Mouse (Mus musculus) layer of hippocampus, adult 8-10 months (tissue): ENCODE data around the gene Gcdh. TPM values are rescaled to one million over a fixed set of nuclear protein-coding genes. Genes with fewer than 3 reads are reported as not detected.

Experiments
- DNase-seq, 2 experiments: peaks; one replicate each; pipeline ENCODE4 v3.0.0; 2022; ENCODE audit warnings: low spot score in 2 of 2
- total RNA-seq, 4 experiments: library from RNA; stranded (reverse); gene quantifications; 2 replicates each; pipeline ENCODE4 v1.2.4; 2022

Gcdh gene
- total RNA-seq, 4 experiments from 2014 or later: 38.7 to 46.2 (median 40.4) TPM

DNA sequence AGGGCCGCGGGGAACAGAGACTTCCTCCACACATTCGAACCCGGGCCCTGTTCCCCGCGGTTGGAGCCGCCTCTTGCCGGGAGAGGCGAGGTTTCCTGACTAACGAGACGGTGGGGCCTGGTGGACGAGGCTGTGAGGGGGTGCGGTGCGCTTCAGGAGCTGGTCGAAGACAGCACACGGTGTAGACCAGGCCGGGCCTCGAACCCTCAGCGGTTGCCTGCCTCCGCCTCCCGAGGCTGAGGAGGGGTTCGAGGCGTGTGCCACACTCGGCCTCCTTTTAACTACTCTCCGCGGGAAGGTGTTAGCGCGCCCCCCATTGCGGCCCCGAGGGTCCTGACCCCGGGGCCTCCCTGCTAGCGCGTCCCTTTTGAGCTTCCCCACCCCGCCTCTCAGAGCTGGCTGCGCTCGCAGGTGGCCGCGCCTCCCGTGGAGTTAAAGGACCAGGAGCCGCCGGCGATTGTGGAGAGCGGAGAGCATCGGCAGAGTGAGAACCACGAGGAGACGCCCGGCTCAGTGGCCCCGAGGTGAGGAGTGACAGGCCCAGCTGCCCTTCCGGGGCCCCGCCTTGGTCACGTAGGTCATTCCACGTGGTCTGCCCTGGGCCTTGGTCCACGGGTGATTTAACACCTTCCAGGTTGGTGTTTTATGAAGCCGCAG, 21.3 kb downstream of the Gcdh start:
- DNase-seq: no peak

DNA sequence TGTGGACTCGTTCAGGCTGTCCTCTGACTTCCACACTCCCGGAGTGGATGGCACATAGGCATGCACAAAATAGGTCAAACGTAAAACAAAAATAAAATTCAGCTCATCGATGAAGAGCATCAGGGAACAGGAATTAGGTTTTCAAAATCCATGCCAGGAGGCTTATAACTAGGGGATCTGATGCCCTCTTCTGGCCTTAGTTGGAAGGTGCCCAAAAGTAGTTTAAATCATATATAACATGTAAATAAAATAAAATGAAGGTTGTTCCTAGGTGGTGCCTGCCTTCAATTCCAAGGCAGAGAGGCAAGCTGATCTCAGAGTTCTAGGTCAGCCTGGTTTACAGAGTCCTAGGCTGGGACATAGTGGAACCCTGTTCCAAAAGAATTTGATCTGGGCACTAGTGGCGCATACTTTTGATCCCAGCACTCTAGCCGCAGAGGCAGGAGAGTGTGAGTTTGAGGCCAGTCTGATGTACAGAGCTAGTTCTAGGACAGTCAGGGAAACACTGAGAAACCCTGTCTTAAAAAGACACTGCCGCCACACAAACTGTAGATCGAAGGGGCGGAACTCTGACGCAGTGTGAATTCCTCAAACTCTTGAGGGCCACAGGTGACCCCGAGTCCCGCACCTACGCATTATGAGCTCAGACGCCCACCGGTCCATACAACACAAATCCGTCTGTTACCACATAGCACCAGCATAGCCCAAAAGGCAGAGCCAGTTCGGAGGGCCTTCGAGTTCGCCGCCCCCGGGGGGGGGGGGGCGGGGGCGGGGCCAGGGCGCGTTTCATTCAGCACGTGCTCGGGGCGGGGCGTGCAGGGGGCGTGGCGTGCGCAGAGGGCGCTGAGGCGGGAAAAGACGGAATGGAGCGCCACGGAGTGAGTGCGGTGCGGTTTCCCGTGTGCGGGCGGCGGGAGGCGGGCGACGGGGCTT, 22.1 kb downstream of the Gcdh start, which contains the start of gene Syce2:
Gene Syce2, plus strand, starts transcription at position 736 of the 933 bp plus-strand sequence.
- no peak for DNase-seq

DNA sequence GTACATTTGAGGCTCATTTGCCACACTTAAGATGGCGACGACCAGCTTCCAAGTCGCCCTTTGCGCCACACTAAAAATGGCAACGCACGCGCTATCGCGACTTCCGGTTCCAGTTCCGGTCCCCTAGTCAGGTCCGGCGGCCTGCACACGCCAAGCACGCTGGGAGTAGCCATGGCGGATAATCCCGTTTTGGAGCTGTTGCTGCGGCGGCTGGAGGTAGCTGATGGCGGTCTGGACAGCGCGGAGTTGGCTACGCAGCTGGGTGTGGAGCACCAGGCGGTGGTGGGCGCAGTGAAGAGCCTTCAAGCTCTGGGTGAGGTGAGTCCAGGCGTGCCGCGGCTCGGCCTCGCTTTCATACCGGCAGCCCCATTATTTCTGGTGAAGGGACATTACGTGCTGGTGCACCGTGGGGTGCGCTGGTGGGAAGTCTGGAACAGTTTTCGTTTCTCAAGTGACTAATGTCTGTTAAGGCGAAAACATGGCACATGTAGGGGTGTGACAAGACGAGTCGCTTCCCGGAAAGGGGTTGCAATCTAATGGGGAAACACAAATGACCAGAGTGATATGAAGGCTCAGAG, 36.8 kb downstream of the Gcdh start, which contains the start of gene Farsa:
Gene Farsa, plus strand, starts transcription at position 126 of the 578 bp plus-strand sequence.
- DNase-seq: peak; percentile 91 to 94

DNA sequence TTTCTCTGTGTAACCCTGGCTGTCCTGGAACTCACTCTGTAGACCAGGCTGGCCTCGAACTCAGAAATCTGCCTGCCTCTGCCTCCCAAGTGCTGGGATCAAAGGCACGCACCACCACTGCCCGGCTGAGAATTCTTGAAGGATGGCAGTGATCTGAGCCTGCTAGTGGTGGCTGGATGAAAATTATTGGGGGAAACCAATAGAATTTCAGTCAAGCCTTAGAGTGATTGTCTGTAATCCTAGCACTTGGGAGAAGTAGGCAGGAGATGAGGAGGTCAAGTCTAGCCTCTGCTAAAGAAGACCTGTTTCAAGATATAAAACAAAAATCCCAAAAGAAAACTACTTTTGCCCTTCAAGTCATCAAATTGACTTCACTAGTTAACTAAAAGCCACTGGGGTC, 37.3 kb downstream of the Gcdh start:
- no peak for DNase-seq

DNA sequence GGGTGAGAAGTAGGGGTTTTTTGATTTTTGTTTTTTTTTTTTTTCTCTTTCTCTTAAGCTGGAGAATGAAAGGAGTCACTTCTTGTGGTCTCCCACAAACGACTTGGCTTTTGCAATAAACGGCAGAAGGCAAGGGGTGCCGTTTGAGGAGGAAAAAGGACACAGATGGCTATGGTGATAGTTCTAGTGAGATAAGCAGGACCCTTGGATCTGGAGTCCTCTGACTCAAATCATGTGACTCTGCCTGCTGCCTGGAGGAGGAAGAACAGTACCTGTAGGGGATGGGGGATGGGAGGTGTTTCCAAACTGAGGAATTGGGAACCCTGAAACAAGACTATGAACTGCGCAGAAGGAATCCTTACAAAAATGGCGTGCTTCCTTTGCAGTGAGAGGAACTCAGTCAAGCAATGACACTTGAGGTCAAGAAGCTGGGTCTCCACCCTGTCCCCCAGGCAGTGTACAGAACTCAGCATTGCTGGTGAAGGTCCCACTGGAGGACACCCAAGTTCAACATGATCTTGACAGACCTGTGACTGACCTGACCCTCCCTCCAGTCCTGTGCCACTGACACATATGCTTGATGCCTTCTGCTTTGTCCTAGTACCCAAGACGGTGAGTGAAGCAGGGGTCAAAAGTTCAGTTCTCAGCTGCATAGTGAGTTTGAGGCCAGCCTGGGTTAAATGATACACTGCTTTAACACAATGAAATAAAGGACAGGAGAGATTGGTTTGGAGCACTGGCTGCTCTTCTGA, 45.9 kb downstream of the Gcdh start:
- DNase-seq: no peak

DNA sequence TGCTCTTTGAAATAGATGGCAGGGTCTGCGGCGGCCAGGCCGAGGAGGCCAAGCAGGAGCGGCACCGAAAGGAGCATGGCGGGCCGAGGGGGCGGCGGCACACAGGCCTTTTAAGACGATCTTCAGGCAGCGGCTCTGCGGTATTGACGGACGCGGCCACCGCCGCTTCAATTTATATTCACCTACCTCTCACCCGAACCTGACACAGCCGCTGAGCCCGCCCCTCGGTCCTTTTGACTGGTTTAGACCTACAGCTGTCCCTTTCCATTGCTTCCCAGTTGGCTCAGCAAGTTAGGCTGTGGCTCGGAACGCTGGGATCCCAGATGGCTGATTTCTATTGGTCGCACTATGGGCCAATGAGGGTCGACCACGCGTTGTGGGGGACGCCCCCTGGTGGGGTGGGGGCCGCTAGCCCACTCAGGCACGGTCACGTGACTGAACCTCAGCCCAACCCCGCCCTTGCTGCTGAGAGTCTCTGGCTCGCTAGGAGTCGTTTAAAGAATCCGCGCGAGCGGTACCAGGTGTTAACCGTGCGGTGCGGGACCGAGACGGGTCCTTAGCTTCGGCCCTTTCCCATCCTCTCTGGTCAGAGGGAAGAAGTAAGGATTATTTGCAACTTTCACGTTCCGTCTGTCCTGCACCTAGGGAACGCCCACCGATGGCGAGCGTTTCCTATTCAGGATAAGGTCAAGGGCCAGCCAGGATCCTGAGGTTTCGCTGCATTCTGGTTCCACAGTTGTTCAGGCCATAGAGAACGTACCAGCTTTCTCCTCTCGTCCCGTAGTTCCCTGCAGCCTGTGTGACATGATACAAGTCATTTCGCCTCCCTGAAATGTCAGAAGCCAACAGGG, 46.8 kb downstream of the Gcdh start, which contains the start of gene Calr:
Gene Calr, minus strand, starts transcription at position 213 of the 851 bp plus-strand sequence.
- peak; percentile 100 for DNase-seq

DNA sequence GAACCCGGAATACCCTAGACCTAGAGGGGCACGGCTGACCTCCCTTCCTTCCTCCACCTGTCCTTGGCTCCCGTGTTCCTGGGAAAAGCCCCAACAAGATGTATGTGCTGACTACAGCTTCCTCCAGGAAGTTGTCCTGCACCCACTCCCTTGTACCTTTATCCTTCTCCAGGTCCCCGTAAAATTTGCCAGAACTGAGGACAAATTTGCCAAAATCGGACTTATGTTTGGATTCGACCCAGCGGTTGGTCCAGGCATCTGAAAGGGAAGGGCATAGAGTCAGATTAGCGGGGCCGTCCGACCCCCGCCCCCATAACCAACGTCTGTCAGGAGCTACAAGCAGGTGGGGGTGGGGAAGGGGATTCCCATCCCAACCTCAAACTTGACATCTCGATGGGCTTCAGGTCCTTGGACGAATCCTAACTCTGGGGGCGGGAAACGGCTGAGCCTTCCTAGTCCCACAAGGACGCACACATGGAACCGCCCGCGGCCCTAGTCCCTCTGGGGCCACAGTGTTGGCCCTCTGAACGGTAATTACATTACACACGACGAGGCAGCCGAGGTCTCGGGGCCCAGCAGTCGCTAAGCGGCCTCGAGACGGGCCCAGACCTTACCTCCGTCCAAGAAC, 47.5 kb downstream of the Gcdh start:
- DNase-seq: no peak

DNA sequence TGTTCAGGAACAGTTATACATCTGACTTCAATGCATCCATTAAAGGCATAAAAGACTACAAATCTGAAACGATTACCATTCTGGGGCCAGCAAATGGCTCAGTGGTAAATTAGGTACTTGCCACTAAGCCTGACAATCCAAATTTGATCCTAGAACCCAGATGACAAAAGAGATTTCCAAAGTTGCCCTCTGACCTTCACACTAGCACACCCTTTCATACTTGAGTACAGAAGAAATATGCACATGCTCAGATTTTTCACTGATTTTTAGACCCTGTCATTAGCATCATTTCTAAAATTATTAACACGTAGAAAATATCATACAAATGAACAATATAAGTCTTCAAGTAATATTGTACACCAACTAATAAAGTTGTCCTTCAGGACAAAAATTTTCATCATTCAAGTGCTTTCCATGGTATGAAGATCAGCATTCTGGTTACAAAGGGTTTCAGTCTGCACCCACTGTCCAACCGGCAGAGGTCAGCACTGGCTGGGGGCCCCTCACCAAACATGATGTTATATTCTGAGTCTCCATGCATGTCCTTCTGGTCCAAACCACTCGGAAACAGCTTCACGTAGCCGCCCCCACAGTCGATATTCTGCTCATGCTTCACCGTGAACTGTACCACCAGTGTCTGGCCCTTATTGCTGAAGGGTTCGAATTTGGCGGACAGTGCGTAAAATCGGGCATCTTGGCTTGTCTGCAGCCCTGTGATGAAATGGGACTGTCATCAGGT, 48.2 kb downstream of the Gcdh start:
- no peak for DNase-seq

DNA sequence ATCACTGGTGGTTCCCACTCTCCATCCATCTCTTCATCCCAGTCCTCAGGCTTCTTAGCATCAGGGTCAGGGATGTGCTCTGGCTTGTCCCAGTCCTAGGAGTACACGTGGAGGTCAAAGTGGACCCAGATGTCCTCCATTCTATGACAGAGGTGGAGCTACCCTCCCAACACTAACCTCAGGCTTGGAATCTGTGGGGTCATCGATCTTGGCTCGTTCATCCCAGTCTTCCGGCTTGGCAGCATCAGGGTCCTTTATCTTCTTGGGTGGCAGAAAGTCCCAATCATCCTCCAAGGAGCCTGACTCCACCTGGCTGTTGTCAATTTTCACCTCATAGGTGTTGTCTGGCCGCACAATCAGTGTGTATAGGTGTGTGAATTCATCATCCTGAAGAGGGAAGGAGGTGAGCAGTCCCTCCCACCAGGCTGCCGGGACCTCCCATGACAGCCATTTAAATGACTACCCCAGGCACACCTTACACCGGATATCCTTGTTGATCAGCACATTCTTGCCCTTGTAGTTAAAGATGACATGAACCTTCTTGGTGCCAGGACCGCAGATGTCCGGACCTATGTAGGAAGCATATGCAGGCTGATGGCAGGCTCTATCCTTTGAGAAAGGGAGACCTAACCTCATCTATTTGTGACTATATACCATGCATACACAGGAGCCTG, 49.2 kb downstream of the Gcdh start:
- no peak for DNase-seq

DNA sequence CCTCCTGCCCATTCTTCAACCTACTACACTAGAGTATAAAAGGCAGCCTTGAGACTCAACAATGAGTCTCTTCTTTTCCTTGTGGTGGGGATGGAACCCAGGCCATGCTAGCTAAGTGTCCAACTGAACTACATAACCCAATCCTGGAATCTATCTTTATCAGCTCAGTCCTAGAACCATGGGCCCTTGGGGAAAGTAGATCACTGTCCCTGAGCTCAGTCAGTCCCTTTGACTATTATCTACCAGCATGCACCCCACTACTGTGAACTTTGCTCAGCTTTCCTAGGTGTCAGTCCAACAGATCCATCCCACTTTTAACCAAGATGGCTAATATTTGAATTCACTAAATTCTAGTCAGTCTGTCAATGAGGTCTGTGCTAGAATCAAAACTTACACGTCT, 52.2 kb downstream of the Gcdh start:
- no peak for DNase-seq

DNA sequence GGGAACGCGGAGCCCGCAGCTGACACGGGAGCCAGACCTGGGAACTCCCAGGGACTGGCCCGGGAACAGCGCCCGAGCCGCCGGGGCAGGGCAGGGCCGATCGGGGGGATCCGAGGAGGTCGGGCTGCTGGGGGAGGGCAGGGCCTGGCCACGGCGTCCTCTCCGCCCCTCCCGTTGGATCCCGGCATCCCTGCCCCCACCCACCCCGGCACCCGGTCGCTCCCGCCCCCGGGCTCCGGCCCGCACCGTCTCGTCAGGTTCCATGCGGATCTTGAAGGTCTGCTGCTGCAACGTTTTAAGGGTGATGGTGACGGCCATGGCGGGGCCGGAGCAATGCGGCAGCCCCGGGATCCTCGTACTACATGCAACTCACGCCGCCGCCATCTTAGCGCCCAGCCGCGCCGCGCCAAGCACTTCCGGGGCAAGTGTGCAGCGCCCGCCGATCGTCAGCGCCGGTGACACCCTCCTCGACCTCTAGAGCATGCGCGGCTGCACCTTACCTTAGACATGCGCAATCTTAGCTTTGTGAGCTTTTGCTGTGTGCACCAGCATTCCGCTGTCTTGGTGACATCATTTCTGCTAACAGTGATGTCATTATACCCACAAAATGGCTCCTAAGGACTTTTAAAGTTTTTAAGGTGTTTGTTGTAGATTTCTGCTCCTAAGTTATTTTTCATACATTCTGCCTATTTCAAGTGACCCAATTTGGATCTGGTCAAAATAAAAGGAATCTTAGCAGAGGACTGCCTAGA, 53.3 kb downstream of the Gcdh start, which contains the start of gene Rad23a:
Gene Rad23a, minus strand, starts transcription at position 418 of the 752 bp plus-strand sequence.
- peak; percentile 90 to 91 for DNase-seq

DNA sequence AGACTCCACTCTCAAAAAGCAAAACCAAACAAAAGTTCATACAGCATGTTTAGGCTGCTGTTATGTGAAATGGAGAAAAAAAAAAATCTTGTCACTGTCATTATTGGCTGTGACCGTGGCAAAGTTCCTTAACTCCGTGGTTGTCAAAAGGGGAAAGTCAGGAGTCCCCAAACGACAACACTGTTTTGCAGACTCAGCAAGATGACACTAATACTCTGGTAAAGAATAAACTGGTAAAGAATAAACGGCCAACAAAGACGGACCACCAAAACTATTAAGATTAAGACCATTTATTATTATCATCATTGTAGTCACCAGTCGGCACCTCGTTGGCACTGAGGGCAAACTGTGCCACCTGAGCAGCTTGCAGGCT, 53.9 kb downstream of the Gcdh start:
- DNase-seq: no peak

DNA sequence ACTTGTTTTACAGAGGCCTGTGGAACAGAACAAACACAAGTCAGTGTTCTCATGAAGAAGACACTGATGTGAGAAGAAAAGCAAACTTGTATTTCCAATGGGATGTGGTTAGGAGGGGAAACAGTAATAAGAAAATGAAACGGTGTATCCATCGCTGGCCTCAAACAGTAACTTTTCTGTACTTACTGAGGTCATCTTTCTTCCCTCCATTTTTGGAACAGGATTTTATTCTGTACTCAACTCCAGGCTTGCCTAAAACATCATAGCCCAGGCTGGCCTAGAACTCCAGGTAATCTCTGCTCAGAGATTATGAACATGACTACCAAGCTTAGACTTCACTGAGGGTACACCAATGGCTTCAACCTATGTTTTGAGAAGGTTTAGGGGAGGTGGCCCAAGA, 54.3 kb downstream of the Gcdh start:
- DNase-seq: no peak

DNA sequence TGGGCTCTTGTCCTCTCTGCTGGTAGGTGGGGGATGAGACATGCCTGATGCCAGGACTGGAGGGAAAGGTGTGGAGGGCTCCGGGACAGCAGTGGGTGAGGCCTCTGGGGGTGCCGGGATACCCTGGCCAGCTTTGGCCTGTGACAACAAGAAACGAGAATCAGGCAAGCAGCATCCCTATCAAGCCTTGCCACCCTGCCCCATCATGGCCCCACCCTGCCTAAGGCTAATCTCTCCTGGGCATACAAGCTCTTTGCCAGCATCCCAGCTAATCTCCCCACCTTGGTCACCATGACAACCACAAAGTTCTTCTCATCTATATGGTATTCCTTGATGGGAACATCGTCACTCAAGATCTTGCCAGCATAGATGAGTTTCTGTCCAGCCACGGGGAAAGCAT, 55.2 kb downstream of the Gcdh start:
- no peak for DNase-seq

DNA sequence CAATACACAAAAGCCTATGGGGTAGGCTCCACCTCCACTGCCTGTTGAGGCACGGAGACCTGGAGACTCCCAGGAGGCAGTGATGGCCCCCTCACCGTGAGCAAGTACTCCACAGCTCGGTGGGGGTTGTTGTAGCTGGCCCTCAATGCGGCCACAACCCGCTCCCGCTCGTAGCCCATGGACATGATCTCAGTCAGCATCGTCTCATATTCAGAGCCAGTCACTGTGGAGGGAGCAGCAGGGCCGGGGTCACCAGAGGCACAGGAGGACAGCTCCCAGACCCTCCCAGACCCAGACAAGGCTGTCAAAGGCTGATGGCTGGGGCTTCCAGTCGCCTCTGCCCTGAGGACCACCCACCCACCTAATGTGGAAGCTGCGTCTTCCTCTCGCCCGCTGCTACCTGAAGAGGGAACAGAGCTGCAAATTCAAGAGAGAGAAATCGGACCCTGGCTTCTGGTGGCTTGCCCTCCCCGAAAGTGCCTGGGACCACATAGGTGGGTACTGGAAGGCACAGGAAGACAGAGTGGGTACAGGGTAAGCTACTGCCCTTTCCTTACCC, 55.7 kb downstream of the Gcdh start:
- DNase-seq: no peak

DNA sequence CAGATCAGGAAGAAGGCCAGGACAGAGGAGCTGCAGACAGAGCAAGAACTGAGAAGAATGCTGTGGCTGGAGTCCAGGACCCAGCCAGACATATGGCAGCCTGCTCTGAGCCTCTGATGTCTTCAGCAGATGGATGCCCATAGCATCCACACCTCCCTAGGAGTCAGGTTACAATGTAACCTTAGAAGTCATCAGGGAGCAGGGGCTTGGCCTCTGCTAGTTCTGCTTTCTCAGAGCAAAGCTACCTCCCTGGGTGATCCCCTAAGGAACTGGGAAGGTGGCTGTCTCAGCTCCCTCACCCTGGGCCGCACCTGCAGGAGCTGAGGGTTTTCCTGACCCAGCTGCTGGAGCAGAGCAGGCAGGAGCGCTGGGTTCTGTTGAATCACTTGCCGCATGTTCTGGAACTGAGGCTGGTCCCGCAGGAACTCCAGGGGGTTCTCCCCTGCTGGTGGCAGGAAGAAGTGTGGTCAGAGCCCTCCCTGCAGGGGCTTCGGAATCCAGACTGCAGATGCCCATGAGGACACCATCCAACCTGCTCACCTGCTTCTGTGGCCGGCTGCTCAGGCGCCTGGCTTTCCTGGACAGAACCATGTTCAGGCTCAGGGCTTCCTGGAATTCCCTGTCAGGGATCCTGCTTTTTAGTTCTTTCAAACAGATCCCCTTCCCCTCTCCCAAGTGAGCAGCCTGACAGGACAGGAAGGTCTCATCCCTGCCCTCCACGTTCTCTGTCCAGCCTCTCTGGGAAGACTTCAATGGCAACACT, 56.4 kb downstream of the Gcdh start:
- no peak for DNase-seq
